Mouse (Mus musculus) thymus, adult 18-20 months (tissue): ENCODE measurements at regions not wholly inside any gene's neighbourhood (a gene's known extent, or its start where the extent isn't known, plus 50 kb on each side); places are given as distances from the start of the nearest gene placed in this dataset.
A peak's percentile ranks its signal among the peaks of the same experiment; 100 is the strongest.
"Not testable (repeated sequence)": the region's sequence is repeated elsewhere in the genome, so short reads cannot be mapped to it uniquely, and the experiment has no call there.

Source experiments
- DNase-seq, 2 experiments: peaks; one replicate each; pipeline ENCODE4 v3.0.0; 2022; ENCODE audit warnings: mixed read lengths in 2 of 2

DNA sequence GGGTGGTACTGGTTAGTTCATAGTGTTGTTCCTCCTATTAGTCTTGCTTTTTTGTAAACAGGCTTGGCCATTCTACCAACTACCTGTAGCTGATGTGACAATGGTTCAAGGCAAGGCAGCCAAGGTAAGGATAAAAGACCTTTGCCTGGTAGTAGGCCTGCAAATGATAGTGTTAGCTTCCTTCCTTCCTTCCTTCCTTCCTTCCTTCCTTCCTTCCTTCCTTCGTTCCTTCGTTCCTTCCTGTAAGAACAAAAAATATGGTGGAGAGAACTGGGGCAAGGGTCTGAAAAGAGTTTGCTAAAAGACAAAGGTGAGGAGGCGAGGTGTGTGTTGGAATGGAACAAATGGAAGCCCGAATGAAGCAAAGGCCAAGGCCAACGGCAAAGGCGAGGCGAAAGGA lies 84.8 kb upstream of the Ezh2 start:
- DNase-seq: not testable (repeated sequence)

DNA sequence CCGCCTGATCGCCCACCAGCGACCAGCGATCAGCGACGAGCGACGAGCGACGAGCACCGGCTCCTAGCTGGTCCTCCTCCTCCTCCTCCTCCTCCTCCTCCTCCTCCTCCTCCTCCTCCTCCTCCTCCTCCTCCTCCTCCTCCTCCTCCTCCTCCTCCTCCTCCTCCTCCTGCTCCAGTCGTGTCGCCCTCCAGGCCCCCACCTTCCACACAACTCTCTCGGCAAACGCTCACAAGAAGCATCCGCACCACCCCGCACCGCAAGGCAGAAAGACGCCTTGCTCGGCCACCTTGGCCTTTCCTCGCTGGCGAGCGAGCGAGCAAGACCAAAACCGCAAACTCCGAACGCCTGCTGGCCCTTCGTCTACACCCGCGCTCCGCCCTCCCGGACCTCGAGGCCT lies 77.6 kb upstream of the Ezh2 start:
- peak; percentile 55 to 62 for DNase-seq

DNA sequence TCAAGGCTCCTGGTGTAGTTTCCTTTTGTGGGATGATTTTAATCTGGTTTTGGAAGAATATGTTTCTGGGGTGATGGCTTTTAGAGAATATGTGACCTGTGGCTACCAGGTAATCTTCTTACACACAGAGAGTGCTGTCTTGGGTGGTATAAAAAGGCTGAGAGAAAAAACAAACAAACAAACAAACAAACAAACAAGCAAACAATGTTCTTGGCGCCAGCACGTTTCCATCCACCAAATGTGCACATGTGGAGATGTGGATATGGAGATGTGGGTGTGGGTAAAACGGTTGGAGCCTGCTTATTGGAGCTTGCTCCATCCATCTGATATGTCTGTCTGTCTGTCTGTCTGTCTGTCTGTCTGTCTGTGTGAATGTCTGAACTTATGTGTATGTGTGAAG lies 57.7 kb upstream of the Ezh2 start:
- peak; percentile 6 to 48 for DNase-seq

DNA sequence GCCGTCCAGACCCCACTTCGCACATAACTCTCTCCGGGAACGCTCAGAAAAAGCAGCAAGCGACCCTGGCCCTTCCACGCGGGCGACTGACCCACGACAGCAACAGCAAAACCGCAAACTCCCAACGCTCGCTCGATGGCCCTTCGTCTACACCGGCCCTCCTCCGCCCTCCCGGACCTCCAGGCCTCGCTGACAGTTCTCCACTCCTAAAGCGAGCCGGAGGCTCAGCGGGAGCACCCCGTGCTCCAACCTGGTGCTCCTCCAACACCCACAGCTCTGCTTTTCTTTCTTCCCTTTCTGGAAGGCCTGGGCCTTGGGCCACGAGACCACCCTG lies 56.2 kb upstream of the Ezh2 start:
- not testable (repeated sequence) for DNase-seq

DNA sequence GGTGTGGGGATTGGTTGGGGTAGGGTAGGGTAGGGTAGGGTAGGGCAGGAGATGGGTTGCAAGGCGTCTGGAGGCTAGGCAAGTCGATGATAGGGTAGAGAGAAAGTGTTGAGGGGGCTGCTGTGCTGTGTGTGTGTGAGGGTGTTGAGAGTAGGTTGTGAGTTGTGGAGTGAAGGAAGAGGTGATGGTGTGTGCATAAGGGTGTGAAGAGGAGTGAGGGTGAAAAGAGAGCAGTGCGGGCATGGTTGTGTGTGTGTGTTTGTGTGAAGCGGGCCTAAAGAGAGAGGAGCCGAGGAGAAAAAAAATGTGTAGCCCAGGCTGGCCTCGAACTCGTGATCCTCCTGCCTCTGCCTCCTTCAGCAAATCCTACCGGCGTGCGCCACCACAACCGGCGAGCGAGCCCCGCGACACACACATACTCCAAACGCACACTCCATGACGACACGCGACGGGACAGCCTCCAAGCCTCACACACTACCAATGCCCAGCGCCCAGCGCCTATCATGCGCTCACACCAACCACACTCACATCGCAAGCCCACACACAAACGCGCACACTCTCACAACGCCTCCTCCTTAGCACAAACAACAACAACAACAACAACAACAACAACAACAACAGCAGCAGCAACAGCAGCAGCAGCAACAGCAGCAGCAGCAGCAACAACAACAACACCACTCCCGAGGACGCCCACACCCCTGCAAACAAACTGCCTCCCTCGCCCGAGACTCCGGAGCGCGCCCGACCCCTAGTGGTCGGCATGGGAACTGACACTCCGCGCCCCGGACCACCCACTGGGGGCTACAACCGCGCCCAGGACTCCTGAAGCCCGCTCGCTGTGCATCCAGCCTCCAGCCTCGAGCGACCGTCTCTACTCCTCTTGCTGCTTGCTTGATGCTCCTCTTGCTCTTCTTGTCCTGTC lies 55.6 kb upstream of the Ezh2 start:
- DNase-seq: peak; percentile 88 to 90

DNA sequence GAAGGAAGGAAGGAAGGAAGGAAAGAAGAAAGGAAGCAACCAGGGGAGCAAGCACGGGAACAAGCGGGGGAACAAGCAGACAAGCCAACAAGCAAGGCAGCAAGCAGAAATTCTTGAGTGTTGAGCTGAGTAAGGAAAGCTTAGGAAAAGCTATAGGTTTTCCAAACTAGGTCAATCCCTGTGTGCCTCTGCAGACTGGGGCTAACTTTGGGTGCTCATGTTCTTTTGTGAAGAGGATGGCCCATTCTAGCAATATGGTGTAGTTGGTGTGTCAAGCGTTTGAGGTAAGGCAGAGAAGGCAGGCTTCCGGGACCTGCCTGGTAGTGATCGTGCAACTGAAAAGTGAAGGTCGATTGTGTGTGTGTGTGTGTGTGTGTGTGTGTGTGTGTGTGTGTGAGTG lies 54.8 kb upstream of the Ezh2 start:
- DNase-seq: peak in 1 of 2 experiments; percentile 4

DNA sequence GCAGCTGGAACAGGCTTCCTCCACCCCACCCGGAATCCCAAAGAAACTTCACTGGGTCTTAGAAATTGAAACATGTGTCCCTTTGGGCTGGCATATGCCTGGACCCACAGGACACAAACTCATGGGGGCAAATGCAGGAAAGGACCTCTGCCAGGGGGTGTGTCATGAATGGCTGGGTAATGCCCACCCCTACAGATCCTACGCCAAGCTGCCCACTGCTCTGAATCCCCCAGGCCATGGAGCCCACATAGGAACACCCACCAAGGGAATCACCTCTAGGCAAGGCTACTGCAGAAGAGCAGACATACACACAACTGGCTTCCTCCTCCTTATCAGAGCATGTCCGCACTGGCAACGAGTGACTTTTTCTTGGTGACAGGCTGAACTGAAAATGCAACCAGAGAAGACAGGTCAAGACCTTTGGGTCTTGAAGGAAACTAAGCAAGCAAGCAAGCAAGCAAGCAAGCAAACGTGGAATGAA lies 54.4 kb upstream of the Ezh2 start:
- peak; percentile 9 to 11 for DNase-seq

DNA sequence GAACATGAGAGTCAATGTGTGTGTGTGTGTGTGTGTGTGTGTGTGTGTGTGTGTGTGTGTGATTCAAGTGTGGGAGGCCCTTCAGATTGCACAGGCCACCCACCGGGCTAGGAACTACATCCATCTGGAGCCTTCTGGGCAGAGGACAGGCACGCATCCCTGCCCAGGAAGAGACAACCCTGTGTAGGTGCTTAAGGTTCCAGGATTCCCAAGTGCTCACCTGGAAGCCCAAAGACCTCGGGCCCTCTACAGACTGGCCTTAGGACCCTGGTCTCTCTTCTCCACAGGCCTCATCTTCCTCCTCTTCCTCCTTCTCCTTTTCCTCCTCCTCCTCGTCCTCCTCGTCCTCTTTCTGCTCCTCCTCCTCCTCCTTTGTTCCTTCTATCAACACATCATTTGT lies 53.8 kb upstream of the Ezh2 start:
- DNase-seq: peak; percentile 7 to 20

DNA sequence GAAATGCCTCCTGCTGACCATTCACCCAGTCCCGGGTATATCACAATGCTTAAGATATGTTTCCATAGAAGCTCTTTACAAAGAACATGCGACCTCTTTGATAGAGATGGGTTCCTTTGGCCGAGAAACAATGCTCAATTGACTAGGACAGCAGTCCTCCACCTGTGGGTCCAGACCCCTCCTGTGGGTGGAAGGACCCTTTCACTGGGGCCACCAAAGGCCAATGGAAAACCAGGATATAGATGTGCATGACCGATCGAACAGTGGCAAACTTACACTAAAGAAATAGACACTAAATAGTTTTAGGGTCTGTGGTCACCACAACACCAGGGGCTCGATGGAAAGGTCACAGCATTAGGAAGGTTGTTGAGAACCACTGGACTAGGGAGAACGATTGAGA lies 53.2 kb upstream of the Ezh2 start:
- no peak for DNase-seq

DNA sequence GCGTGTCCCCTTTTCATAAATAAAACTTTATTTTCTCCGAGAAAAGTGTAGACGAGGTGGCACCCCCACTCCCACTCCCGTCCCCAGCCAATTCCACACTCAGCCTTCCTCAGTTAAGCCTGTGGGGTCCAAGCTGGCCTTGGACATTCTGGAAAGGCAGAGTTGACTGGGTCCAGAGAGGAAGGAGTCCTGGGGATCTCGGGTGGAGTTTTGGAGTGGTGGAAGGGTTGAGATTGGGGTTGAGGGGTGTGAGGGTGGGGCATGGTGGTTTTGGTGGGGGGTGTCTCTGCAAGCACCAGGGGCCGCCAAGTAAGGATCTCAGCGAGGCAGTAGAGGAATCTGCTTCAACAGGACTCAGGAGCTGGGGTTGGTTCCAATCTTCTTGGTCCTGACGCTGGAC lies 52.7 kb upstream of the Ezh2 start:
- no peak for DNase-seq

DNA sequence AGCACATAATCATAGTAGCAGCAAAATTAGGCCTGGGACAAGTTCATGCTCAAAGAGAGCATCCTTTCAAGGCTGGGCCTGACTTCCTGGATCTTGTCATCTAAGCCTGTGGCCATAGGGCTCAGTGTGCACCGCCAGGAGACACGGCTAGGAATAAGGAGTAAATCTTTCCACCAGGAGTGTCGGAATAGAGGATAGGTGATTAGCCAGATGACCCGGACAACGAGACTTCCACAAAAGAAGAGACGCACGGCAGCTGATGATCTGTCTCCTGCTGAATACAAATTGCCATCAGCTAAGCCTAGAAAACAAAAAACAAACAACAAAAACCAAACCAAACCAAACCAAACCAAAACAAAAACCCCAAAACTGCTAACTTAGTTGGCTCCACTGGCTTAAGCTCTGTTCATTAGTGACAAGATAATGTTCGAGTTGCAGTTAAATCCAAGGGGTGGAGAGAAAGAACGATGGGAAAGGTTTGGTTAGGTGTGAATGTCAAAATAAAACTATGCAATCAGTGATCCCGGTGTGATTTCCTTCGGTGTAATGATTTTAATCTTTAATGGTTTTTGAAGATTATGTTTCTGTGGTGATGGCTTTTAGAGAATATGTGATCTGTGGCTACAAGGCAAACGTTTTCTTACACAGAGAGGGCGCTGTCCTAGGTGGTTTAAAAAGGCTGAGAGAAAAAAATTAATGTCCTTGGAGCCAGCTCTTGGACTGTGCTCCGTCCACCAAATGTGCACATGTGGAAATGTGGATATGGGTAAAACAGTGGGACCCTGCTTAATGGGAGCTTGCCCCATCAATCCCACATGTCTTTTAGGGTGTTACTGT lies 51.8 kb upstream of the Ezh2 start:
- no peak for DNase-seq

DNA sequence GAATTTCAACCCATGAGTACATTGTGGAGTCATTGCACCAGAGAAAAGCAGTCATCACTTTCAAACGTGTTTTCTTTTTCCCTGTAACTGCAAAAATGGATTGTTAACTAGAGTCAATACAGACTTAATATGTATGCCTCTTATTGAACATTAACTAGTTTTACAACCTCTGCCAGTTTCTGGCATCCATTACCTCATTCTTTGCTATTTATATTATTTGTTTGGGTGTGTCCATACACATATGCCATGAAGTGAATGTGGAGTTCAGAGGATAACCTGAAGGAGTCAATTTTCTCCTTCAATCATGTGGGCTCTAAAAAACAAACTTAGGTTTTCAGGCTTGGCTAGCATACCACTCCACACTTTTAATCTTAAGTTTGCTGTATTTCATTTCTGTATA lies 50.9 kb upstream of the Ezh2 start:
- no peak for DNase-seq
